Mouse (Mus musculus): ENCODE results near the gene Gclm.

The Gclm gene

GRCm38 (mm10) chr3:122292300-122293222 lies 47.2 kb downstream of the Gclm start:
- peak; percentile 92 for DNase-seq (ENCODE audit: low spot score)

- no peak for DNase-seq (ENCODE audit: low spot score)
Measured at GRCm38 (mm10) chr3:122293223-122293953, 48.0 kb downstream of the Gclm start.

- peak; percentile 89 for DNase-seq (ENCODE audit: low spot score)
Measured at GRCm38 (mm10) chr3:122293954-122294850, 48.8 kb downstream of the Gclm start, which contains the start of gene Bcar3. Gene Bcar3, plus strand, starts transcription at chr3:122294136.

GRCm38 (mm10) chr3:122295511-122295910 lies 50.2 kb downstream of the Gclm start:
- peak; percentile 31 for DNase-seq (ENCODE audit: low spot score)

GRCm38 (mm10) chr3:122296979-122297378 lies 51.6 kb downstream of the Gclm start:
- no peak for DNase-seq (ENCODE audit: low spot score)

- DNase-seq (ENCODE audit: low spot score), result no peak
Measured at GRCm38 (mm10) chr3:122300983-122301919, 55.9 kb downstream of the Gclm start.

- DNase-seq (ENCODE audit: low spot score), result no peak
Measured at GRCm38 (mm10) chr3:122304560-122304959, 59.2 kb downstream of the Gclm start.

- no peak for DNase-seq (ENCODE audit: low spot score)
Measured at GRCm38 (mm10) chr3:122307894-122308671, 62.7 kb downstream of the Gclm start.

- DNase-seq (ENCODE audit: low spot score), result no peak
Measured at GRCm38 (mm10) chr3:122308981-122309380, 63.6 kb downstream of the Gclm start.

GRCm38 (mm10) chr3:122312078-122312477 lies 66.7 kb downstream of the Gclm start:
- DNase-seq (ENCODE audit: low spot score), result peak; percentile 49

GRCm38 (mm10) chr3:122312936-122313629 lies 67.7 kb downstream of the Gclm start:
- DNase-seq (ENCODE audit: low spot score), result no peak

- DNase-seq (ENCODE audit: low spot score), result no peak
Measured at GRCm38 (mm10) chr3:122313936-122314335, 68.6 kb downstream of the Gclm start.

- no peak for DNase-seq (ENCODE audit: low spot score)
Measured at GRCm38 (mm10) chr3:122316621-122317020, 71.3 kb downstream of the Gclm start.

GRCm38 (mm10) chr3:122317339-122317738 lies 72.0 kb downstream of the Gclm start:
- DNase-seq (ENCODE audit: low spot score), result no peak
